Mouse (Mus musculus) embryo, embryonic 9.5 days (tissue): ENCODE results near the gene Bcl9l.

ENCODE experiments used
- DNase-seq: peaks from one replicate; pipeline ENCODE4 v3.0.0-alpha.2; 2017; ENCODE audit errors: extremely low spot score

Gene Bcl9l

GRCm38 (mm10) chr9:44483510-44484044 lies 952 bp downstream of the Bcl9l start:
- DNase-seq, result no peak

DNA sequence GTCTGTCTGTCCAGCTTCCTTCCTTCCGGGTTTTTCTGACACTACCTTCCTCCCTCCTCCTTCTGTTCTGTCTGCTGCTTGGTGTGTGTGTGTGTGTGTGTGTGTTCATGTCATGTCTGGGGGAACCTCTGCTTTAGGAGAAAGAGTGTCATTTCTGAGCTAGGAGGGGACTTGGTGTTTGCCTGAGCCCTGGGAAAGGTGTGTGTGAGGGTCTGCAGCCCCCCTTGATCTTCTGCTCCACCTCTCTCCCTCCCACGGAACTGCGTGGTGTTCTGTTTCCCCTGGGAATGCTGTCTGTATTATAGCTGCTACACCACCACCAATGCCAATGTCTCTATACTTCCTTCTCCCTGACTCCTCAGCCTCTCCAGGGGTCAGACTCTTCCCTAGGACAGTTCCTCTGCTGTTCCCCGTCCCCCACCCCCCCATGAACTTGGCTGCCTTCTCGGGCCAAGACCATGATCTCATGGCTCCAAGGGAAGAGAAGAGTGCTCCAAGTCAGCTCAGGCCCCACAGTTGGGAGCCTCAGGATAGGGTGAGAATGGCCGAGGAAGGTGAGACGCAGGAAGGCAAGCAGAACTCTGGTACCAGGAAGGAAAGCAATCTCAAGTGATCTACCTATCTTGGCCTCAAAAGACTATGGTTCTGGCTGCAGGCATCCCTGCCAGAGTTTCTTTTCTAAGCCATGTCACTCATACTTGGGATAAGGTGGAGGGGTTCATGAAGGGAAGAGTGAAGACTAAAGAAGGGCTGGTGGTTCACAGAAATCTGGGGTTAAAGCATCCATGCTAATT lies 1.9 kb downstream of the Bcl9l start:
- no peak for DNase-seq

DNA sequence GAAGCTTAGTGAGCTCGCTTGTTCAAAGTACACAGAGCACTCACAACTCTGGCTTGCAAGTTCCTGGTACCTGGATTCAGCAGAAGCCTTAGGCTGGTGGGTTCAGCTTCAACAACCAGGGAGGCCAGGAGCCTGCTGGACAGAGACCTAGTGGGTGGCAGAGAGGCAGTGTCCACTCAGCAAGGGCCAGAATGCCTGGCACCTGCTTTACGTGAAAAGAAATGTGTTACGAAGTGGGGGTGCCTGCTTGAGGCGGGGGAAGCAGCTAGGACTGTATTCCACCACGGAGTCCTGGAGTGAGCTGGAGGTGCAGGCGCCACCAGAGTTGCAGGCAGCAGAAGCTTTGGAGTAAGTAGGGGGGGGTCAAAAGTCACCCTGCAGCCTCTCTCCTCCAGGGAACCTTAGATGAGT lies 2.5 kb downstream of the Bcl9l start:
- no peak for DNase-seq

- DNase-seq, result peak; percentile 15
These were observed 3.0 kb downstream of the Bcl9l start for GRCm38 (mm10) chr9:44485516-44486161.

DNA sequence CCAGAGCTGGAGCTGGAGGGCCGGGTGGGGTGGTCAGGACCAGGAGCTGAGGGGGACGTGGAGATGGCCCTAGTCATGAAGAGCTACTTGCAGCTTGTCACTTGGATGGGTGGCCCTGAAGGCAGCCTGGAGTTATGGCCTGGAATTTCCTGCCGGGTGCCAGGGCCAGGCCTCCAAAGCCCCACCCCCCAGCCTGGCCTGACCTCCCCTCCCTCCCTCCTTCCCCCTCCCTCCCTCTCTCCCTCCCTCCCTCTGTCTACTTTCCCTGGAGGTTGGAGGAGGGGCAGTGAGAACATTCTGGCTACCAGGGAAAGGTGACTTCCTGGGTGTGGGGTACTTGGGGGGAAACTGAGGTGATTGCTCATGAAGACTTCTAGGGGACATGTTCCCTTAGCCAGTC lies 3.7 kb downstream of the Bcl9l start:
- DNase-seq, result peak; percentile 65

DNA sequence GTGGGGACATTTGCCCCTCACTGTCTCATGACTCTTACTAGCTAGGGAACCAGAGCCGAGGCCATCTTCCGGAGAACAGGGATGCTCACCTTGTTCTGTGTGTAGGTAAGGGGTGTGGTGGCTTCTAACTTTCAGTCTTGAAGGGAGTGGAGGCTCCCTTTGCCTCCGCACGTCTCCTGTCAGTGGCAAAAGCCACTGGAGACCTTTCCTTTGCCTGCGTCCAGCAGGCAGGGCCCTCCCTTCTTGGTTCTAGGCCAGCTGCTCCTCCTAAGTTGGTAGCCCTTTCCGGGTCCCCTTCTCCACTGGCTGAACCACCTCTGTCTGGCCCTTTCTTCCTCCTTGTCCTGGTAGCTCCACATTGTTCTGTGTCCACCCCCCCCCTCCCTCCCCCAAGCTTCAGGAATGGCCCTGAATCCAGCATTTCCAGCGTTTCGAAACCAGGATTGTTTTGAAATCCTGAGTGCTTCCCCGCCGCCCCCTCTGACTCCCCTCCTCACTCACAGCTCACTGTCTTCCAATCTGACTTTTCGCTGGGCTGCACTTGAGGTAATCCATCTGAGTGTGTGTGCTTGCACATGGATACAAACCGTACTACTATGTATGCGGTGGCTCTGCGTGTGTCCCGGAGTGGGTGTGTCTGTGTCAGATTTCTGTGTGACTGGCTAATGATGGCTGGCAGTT lies 4.3 kb downstream of the Bcl9l start:
- no peak for DNase-seq

- DNase-seq, result peak; percentile 10
These were observed 4.8 kb downstream of the Bcl9l start for GRCm38 (mm10) chr9:44487441-44487840.

DNA sequence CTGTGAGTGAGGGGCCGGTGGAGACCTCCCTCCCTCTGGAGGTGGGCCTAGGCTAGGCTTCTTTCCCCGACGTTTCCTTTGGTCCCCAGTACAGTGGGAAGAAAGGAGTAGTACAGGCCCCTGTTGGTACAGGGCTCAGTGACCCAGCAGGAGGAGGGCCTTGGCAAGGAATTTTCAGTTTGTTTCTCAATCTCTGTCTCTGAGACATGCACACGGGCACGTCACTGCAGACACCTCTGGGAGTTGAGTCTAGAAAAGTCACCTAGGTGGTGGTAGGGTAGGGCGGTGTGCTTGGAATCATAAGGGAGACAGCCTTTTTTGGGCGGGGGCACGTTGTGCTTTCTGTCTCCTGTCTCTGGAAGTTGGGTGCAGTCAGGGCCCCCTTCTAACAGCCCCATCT lies 5.8 kb downstream of the Bcl9l start:
- DNase-seq, result no peak

GRCm38 (mm10) chr9:44488855-44489381 lies 6.3 kb downstream of the Bcl9l start:
- peak; percentile 40 for DNase-seq

GRCm38 (mm10) chr9:44489651-44490085 lies 7.0 kb downstream of the Bcl9l start:
- DNase-seq, result peak; percentile 54

DNA sequence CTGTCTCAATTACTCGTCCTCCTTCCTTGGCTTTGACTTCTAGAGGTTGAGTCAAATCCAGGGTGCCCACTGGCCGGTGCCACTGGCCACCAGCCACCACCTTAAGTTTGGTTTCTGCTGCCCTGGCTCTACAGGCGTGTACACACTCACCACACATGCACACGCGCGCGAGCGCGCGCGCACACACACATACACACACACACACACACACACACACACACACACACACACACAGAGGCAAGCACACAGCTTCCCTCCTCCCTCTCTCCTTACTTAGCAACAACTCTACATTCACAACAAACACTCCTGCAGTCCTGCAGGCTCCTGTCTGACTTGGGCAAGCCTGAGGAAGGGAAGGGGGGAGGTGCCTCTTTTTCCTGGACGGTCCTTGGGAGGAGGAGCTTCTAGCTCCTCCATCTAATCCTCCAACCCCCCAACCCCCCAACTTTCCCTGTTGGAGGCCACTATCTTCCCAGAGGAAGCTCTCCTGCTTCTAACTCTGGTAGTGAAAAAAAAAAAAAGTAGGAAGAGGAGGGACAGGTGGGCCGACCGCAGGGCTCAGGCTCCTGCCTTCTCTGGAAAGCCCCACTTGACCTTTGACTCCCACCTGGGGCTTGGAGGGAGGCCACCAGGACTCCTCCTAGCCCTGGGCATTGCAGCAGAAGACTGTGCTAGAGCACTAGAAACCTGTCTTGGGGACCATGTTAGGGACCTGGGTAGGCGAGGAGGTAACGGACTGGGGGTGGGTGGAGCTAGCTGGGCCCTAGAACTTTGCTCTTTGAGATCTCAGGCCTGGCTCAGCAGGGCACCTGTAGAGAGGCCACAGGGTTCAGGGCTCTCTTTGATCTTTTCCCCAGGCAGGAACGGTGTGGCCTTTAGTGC lies 7.7 kb downstream of the Bcl9l start:
- DNase-seq, result peak; percentile 57

DNA sequence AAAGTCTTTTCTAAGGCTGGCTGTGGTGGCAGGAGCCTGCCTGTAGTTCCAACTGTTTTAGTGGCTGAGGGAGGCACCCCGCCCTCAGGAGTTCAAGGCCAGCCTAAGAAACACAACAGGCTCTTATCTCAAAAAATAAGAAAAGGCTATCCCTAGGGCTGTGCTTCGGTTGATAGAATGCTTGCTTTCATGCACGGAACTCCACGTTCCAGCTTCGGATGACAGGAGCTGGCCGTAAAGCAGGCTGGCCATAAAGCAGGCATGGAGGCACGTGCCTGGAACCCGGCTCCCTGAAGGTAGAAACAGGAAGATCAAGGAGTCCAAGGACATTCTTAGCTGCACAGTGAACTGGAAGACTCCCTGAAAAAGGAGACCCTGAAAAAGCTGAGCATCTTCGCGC lies 8.7 kb downstream of the Bcl9l start:
- no peak for DNase-seq

DNA sequence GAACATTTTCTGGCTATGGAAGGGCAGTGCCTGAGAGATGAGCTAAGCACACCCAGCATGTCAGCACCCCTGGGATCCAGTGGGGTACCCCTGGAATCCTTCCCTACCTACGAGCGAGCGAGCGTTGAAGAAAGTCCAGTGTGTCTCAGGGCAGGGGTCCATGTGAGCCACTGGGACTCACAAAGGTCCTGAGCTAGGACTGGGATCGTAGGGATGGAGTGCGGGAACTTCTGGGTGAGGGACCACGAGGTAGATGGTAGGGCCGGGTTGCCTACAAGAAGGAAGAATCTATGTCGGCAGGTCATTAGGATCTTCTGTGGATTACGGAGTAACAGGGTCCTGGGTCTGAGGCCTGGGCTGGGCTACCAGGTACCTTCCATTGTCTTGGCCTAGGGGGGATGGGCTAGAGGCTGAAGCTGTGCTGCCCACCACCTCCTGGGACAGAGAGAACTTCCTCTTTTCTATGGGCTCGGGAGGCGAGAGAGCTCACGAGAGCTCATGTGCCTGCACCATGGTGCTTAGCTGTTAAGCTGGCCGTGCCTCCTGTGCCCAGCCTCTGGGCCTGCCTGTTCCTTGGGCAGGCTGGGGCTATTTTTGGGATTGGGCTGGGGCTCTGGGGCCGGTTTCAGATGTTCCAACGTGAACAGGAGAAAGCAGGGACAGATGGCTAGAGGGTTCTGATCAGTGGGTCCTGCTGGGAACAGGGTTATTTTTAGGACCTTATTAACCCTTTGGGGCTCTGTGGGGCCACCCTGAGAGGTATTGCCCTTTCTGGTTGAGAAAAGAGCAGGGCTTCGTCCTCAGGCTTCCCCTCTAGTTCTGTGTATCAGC lies 10.2 kb downstream of the Bcl9l start:
- DNase-seq, result no peak

DNA sequence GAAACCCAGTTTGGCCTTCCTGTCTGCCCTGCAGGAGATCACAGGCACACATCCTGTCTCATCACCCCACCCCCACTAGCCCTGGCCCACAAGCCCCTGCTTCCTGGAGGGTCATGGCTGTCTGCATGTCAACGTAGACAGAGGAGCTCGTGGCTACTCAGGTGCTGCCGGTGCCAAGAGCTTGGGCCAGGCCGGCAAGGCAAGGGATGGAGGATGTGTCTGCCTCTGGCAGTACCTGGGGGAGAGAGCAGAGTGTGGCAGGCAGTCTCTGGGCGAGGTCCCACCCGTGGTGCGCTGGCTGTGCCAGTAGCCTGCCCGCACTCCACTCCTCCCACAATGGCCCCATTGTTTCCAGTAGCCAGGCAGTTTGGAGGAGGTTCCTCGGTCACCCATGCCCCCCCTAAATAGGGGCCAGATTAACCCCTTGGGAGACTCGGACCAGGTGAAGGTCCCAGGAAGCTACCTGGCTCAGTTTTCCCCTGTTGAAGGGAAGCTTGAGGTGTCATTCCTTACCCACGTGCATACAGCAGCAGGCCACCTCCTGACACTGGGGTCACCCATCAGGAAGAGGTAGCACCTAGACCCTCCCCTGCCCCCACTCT lies 11.7 kb downstream of the Bcl9l start:
- DNase-seq, result peak; percentile 39

DNA sequence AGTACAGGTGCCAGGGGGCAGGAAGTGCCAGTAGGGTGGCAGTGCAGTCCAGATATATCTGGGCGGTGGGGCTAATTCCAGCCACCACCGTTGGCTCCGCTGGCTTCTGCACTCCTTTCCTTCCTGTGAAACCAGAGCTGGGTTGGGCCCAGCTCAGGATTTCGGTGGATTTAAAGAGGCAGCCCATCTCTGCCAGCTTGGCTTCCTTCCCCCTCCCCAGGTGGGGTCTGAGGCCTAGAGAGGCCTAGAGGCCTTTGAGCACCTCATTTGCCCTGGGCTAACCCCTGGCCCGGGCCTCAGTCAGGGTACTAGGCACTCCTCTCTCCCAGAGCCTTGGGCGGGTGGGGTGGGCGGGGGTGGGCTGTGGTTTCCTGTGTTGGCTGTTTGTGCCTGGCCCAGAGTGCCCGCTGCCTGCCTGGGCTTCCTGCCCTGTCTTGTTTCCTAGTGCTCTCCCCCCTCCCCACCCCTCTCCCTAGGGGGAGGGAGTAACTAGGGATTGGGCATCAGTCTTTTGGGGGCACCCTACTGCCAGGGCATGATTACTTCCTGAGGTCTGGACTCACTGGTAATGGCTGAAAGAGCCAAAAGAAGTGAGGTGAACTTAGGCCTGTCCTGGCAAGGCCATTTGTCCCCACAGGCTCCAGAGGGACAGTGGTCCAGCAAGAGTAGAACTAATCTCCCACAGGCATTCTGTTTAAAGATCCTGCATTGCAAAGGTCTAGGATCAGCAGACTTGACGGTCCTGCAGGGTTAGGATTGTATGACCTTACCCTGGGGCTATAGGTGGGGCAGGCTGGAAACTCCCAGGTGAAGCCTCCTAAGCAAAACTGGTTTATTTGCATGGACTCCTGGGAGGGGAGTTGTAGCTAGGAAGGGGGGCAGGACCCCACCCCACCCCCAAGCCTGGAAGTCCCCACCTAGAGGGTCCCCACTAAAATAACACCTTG lies 12.5 kb downstream of the Bcl9l start:
- no peak for DNase-seq

GRCm38 (mm10) chr9:44495810-44496344 lies 13.3 kb downstream of the Bcl9l start:
- DNase-seq, result no peak

- no peak for DNase-seq
These were observed 14.3 kb downstream of the Bcl9l start for GRCm38 (mm10) chr9:44496803-44497461.
